Mouse (Mus musculus) lung, postnatal 14 days (tissue): ENCODE results near the gene Cd151.

ENCODE experiments used
- DNase-seq: peaks from one replicate; pipeline ENCODE4 v3.0.0; 2021

Gene Cd151

GRCm38 (mm10) chr7:141501820-141502555 is 34.8 kb downstream of the Cd151 start:
- DNase-seq, result no peak

DNA sequence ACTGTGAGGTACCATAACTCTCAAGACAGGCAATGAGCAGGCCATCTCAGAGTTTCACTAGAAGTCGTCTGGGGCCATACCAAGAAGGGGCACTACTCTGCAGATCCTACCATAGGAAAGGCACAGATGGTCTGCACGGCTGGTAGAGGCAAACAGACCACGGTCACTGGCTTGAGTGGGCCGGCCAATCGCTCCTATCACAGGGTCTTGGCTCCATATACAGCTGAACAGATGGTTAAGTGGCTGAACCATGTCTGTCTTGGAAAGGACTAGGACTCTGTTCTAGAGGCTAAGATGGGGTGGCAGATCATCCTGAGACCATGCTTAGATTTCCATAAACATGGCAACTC is 35.3 kb downstream of the Cd151 start:
- no peak for DNase-seq

DNA sequence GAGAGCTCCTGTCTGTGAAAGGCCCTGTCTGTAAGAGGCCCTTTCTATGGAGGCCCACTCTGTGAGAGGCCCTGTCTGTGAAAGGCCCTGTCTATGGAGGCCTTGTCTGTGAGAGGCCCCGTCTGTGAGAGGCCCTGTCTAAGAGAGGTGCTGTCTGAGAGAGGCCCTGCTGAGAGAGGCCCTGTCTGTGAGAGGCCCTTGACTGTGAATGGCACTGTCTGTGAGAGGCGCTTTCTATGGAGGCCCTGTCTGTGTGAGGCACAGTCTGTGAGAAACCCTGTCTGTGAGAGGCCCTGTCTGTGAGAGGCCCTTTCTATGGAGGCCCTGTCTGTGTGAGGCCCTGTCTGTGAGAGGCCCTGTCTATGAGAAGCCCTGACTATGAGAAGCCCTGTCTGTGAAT is 39.1 kb downstream of the Cd151 start:
- no peak for DNase-seq

DNA sequence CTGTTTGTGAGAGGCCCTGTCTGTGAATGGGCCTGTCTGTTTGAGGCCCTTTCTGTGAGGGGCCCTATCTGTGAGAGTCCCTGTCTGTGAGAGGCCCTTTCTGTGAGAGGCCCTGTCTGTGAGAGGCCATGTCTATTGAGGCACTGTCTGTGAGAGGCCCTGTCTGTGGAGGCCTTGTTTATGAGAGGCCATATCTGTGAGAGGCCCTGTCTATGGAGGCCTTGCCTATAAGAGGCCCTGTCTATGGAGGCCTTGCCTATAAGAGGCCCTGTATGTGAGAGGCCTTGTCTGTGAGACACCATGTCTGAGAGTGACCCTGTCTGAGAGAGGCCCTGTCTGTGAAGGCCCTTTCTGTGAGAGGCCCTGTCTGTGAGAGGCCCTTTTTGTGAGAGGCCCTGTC is 41.0 kb downstream of the Cd151 start:
- no peak for DNase-seq

- no peak for DNase-seq
Measured at GRCm38 (mm10) chr7:141510196-141510595, 43.0 kb downstream of the Cd151 start.

DNA sequence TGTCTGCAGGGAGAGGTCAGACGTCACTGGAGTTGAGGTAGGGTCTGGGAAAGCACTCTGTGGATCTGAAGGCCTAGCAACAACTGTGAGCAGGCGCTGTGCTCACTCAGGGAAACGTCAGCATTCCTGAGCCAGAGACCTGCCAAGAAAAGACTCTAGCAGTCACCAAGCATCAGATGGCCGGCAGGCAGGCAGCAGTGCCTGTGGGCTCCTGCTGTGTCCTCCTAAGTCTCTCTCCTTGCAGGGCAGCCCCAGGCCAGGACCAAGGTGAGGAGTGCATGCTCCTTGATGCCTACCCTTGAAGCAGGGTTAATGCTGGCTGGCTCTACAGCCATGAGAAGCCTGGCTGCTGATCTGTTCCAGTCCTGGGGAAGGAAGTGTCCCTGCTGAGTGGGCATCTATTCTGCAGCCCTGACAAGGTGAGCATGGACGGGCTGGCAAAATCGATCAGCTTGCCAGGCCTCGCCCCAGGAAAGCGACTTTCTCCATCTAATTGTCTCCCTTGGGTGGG is 43.5 kb downstream of the Cd151 start:
- no peak for DNase-seq

DNA sequence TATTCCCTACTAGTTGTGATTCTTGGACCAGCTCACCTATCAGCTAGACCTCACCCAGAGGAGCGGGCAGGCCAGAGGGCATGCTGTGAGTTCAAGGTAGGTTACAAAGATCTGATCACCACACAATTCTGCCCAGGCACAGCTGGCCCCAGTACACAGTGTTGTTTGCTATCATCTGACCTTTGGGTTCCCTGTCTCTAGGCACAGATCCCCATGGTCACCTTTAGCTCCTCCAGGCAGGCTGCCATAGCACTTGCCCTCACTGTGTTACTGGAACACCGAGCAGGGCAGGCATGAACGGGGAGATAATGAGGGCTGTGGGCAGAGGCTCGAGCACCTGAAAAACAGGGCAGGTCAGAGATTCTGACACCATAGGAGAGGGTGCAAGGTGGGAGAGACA is 50.4 kb downstream of the Cd151 start:
- no peak for DNase-seq

DNA sequence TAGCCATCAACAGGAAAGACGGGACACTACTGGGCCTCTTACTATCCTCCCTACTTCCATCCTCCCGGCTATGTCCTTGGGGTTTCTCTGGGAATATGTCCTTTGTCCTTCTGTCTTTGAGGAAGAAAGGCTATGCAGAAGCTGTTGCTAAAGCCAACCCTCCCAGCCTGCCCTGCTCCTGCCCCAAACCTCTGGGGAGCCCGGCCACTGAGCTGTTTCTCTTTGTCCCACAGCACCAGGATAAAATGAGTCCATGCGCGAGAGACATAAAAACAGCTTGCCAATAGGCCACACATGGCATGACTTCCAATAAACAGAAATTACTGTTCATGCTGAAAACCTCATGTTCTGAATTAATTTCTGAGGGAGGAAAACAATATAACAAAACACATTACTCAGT is 51.1 kb downstream of the Cd151 start:
- DNase-seq, result no peak

DNA sequence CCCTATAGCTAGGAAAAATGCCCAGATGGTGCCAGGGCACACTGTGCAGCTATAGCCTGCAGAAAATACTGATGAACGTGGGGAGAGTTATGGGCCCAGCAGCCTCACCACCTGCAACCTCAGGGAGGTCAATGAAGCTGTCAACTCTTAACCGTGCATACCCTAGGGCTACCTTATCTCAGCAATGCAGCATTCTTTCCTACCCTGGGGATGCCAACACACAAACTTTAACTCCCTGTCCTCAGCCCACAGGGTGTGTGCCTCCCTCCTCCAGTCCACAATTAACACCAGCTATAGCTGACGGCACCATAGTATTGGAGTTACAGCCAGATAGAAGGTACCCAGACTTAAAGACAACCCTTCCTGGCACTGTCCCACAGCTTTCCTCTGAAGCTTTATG is 51.7 kb downstream of the Cd151 start:
- no peak for DNase-seq

- DNase-seq, result no peak
Measured at GRCm38 (mm10) chr7:141519795-141520194, 52.6 kb downstream of the Cd151 start.
